Mouse (Mus musculus) left cerebral cortex, postnatal 10 days (tissue): Measurements from ENCODE around the gene Bglap. TPM values are rescaled to one million over a fixed set of nuclear protein-coding genes. Genes with fewer than 3 reads are reported as not detected.
"Not testable (repeated sequence)": the region's sequence is repeated elsewhere in the genome, so short reads cannot be mapped to it uniquely, and the experiment has no call there.

ENCODE experiments used
- DNase-seq, 2 experiments: peaks; one replicate each; pipeline ENCODE4 v3.0.0; 2021 to 2022; ENCODE audit warnings: low spot score in 2 of 2, mixed read lengths in 1 of 2; ENCODE audit errors: extremely low spot score in 1 of 2
- intact Hi-C: fragments of 180-260 bp; cut with DNase I; formaldehyde crosslinking; loops from one replicate; pipeline ENCODE4 v1.15.1; 2025
- total RNA-seq, 2 experiments: library from RNA; stranded (reverse); gene quantifications; 2 replicates each; pipeline ENCODE4 v1.2.3; 2021

Gene Bglap
- 1 to 10 TPM in 1 of 2 experiments, under 1 TPM in 1; 0.95 to 2.6 TPM for total RNA-seq

DNA sequence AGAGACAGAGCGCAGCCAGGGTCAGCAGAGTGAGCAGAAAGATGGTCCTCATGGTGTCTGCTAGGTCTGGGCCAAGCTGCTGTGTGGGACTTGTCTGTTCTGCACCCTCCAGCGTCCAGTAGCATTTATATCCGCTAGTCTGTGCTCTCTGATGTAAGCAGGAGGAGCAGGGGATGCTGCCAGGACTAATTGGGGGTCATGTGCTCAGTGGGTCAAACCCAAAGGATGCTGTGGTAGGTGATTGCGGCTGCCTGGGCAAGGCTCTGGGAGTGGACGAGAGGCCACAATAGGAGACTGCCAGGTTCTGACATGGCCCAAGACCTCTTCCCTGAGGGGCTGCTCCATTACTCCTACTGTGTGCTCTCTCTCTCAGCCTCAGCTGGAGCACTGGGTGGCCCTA is at the start of gene Bglap:
Gene Bglap (minus strand): TSS at position 101 of the 400 bp plus-strand sequence.
- intact Hi-C loops = no loop called here
- DNase-seq = no peak

DNA sequence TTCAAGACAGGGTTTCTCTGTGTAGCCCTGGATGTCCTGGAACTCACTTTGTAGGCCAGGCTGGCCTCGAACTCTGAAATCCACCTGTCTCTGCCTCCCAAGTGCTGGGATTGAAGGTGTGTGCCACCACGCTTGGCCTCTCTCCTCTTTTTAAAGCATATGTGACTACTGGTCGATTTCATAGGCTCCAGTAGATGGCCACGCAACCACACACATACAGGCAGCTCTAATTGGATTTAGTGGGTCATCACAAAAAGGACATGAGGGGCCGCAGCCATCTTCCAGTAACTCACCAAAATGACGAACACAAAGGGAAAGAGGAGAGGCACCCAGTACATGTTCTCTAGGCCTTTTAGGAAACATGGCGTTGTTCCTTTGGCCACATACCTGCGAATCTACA is 44.4 kb upstream of the Bglap start:
- intact Hi-C loops, DNase-seq: not testable (repeated sequence)

DNA sequence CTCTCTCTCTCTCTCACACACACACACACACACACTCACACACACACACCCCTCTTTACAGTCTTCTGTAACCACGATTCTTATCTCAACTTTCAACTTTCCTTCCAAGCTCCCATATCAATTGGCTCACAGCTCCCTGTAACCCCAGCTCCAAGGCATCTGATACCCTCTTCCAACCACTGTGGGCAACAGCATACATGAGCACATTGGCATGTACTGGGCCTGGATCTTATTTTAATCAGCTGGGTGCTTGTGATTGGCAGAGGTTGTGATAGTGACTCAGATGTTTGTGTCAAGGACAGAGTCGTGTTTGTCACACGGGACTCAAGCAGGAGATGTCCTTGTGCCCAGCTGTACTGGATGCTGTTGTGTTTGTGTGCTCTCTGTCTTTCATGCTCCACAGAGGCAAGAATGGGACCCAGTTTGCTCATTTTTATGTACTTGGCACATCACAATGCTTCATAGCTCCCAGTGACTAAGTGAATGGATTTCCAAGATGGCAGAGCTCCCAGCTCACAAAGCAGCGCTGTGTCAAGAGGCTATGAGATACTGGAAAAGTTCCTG is 43.2 kb upstream of the Bglap start:
- intact Hi-C loops = no loop called here
- no peak for DNase-seq

DNA sequence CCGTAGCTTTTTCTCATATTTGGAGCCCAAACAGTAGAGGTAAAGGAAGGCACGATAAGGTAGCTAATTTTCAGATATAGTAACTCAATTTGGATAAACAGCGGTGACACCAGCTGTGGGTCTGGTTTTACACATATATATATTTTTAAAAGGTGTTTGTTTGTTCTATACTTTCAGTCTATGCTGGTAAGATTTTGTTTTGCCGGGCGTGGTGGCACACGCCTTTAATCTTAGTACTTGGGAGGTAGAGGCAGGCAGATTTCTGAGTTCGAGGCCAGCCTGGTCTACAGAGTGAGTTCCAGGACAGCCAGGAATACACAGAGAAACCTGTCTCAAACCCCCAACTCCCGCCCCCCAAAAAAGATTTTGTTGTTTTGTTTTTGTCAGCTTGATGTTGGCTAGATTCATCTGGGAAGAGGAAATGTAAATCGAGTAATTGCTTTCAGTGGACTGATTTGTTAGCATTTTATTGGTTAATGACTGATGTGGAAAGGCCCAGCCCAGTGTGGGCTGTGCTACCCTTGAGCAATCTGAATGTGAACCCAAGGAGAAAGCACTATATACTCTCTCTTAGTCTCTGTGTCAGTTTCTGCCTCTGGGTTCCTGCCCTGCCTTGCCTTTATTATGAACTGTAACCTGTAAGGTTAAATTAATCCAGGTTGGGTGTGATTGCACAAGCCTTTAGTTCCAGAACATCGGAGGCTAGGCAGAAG is 41.6 kb upstream of the Bglap start:
- intact Hi-C loops = no loop called here
- DNase-seq = no peak

DNA sequence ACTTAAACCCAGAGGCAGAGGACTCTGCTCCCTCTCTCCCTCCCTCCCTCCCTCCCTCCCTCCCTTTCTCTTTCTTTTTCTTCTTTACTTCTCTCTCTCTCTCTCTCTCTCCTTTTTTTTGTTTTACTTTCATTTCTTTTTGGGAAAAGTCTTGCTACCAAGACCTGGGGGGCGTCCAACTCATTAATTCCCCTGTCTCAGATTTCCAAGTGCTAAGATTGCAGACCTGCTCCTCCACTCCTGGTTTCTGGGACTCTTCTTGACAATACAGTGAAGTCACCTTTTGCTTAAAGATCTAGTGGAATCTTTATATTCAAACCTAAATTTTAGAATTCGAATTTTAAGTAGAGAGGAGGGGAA is 41.0 kb upstream of the Bglap start:
- DNase-seq = no peak
- intact Hi-C loops = no loop called here

DNA sequence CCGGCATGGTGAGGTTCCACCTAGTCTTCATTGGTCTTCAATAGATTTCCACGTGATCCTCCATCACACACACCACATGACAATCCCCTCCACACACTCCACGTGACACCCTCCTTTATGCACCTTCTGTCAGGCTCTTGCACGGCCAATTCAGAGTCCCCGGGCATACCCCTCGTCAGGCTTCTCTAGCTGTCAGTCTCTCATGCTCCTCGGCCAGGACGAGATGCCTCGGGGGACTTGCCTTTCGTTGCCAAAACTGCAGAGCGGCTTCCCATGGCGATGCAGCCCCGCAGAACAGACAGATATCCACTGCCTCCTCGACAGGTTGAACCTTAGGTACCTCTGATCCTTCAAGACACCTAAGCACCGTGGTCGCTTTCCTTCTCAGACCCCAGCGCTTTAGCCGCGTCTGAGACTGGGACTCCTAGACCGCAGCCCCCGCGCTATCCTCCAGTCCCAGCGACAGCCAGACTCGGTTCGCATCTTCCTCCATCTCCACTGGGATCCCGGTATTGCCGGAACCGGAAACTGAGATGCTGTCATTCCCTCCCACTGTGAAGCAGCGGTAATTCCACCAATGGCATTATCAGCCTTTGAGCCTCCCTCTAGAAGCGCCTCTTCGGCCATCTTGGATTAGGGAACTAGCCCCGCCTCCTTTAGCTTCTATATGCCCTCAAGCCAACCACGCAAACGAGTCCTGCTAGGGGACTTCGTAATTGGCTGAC is 40.5 kb upstream of the Bglap start, which contains the start of gene Slc25a44:
Gene Slc25a44 (minus strand): TSS at position 535 of the 725 bp plus-strand sequence.
- intact Hi-C loops = no loop called here
- DNase-seq = peak; percentile 93 to 97

DNA sequence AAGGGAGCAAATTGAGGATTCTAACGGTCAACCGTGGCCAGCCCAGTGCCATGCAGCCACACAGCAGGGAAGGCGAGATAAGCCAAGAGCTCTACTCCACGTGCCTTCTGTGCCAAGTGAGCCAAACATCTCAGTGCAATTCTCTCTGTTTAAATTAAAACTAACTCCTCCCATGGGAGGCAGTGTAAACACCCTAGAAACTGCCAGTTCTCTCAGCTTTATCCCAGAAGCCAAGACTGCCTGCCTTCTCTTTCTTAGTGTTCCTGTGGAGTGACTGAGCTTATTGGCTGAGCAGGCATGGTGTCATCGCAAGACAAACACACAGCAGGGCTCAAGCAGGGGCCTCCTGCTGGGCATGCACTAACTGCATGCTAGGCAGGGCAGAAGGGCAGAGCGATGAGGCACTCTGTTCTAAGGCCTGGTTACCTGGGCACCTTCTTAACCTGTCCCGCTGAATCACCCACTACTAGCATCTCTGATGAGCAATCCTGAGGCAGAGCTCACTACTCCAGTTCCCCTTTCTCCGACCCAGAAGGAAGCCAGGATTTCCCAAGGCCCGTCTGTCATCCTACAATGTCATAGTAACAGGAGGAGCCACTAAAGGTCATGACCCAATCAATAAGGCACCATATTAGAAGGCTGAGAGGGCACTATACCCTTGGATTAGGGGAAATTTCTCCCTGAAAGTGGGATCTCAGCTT is 37.9 kb upstream of the Bglap start:
- intact Hi-C loops = no loop called here
- no peak for DNase-seq

DNA sequence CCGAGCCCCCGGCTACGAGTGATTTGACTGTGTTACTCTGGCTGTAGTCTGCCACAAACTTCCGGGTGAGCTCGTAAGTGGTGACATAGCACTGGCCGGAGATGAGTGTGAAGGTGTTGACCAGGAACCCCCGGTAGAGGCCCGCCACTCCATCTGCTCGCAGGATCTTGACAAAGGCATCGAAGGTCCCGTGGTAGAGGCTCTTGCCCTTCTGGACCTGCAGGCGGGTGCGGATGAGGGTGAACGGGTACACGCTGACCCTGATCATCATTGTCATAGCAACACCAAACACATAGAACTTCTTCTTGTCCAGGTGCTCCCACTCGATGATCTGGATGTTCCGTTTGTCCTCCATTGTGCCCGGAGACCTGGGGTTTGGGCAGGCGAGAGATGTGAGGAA is 36.5 kb upstream of the Bglap start:
- no peak for DNase-seq
- intact Hi-C loops = no loop called here

DNA sequence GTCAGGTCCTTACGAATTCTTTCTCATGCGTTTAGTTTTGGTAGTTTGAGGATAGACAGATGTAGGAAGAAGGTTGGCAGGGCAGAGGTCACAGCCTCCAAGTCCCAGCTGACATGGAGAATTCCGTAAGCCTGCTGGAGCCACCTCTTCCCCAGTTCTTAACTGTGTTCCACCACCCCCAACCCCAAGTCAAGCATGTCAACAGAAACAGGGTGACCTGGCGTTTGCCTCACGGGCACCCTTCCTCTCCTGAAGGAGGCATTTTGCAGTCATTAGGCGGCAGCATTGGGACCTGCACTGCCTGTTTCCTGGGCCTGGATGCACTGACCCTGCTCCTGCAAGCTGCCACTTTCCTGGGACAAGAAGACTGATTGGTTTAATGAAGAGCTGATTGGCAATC is 33.8 kb upstream of the Bglap start:
- intact Hi-C loops = no loop called here
- no peak for DNase-seq

DNA sequence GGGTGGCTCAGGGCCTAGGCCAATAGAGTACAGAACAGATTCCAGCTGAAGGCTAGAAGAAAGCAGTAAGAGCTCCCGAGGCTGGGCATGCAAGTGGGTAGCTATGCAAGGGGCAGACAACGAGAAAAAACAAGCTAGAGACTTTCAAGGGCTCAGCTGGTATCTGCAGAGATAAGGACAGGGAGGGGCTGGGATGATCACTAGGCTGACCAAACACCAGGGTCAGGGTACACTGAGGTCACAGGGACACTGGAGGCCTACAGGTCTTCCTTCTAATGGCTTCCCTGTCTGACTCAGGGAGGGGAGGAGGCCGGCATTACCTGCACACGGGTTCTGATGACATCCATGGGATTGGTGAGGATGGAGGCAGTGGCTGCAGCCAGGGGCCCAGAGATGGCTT is 31.4 kb upstream of the Bglap start:
- intact Hi-C loops = no loop called here
- DNase-seq = no peak

DNA sequence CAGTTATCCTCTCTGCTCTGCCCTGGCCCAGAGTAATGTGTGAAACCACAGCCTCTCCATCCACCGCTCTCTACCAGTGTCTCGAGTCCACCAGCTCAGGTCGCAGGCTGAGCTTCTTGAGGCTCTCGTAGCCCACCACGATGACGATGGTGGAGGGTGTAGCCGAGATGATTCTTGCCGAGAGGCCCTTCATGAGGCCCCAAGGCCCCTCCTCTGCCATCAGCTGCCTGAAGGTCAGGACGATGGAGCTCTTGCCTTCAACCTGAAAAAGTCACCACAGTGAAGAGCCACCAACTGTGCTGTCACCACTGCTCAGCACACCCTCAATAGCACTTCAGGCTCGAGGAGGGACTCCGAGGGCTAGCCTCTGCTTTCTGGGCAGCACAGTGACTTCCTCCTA is 28.4 kb upstream of the Bglap start:
- no peak for DNase-seq
- intact Hi-C loops = no loop called here

DNA sequence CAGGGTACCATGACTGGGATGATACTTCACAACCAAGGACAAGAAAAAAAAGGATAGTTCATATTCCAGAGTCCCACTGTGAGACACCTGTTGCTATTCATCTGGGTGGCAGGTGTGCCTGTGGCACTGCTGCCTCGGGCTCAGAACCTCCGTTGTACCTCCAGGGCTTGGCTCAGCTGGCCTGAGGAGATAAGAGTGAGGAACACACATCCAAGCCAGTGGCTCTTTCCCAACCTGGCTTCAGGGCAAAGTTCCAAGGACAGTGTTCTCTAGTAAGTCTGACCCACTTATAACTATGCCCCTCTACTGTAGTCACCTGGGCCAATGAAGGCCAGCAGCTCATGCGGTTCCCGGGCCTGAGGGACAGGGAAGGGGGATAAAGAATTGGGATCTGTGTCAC is 27.4 kb upstream of the Bglap start:
- intact Hi-C loops = no loop called here
- DNase-seq = no peak

DNA sequence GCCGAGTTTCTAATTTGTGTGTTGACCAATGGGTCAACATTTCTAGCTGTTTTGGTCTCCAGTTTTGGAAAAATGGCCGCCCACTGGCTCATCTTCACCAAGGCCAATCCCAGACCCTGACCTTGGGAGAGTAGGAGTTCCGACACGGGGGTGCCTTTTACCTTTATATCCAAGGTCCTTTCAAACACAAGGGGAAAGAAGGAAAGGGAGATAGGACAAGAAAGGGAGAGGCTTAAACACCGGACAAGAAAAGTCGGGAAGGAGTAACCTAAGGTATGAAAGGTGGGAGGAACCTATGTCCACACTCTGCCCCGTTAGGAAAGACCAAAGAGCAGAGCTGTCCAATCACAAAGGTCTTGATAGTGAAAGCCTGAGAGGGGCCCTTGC is 26.4 kb upstream of the Bglap start:
- intact Hi-C loops = no loop called here
- no peak for DNase-seq

DNA sequence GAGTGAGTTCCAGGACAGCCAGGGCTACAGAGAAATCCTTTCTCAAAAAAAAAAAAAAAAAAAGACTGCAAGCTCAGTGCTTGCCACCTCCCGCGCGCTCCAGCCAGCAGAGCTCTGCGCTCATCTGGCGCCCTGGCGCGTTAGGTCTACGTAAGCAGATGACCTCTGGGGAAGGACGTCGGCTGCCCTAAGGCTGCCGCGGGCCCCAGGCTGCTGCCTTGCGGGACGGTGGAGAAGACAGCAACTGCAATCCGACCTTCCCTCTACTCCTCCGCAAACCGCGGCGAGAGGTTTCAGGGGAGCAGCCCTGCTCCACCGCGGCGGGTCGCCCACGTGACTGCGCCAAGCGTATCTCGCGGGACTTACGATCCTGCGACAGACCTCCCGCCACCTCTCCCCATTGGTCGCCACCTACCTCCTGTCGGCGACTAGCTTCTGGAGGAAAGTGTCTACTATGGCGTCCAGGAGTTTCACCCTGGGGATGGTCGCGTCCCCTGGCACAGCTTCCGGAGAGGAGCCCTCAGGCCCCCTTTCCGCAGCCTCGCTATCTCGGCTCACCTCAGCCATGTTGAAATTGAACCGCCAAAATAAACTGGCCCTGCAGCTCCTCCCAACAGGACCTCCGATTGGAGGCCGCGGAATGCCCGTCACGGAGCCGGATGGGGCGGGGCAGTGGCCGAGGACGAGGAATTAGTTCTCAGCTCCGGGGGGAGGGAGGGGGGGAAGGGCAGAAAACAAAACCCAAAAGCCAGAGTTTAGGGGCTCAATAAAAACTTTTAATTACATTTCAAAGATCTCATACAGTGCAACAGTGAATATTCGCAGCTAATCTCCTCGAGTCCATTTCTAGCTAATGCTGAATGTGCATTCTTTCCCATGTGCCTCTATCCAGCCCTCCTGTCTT is 25.7 kb upstream of the Bglap start, which contains the start of gene Pmf1:
Gene Pmf1 (minus strand): TSS at position 591 of the 904 bp plus-strand sequence.
- intact Hi-C loops = no loop called here

DNA sequence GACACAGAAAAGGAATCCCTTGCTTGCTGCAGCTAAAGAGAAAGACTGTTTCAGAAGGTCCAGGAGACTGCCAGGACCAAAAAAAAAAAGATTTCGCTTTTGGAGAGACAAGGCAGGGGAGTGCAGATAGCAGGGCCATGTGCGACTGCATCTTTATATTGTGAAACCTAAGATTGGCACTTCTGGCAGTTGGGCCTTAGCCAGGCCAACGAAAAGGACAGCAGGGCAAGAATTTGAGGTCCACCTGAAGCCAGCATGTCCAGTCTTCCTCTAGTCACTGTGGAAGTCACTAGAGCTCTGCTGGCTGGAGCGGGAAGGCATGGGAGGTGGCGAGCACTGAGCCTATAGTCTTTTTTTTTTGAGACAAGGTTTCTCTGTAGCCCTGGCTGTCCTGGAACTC is 24.7 kb upstream of the Bglap start:
- intact Hi-C loops = no loop called here

More for the DNA sequence above, 25.7 kb upstream of the Bglap start, which contains the start of gene Pmf1:
- peak; percentile 82 to 96 for DNase-seq

DNA sequence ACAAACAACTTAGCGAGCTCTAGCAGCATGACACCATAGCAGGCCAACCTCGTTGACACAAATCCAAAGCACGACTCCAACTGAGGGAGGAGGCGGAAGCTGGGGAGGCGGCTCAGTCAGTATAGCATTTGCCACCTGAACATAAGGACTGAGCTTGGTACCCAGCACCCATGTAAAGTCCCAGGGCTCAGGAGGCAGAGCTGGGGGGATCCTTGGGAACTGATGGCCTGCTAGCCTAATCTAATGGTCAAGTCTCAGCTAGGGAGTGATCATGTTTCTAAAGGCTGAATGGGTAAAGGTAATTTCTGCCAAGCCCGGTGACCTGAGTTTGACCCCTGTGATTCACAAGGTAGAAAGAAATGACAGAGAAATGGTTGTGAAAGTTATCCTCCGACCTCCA is 23.3 kb upstream of the Bglap start:
- intact Hi-C loops = loop anchor here (2.0 kb wide), 2 partner anchors 59 to 119 kb away; no protein-coding TSS in a partner anchor
- no peak for DNase-seq

More for the DNA sequence above, 24.7 kb upstream of the Bglap start:
- no peak for DNase-seq

DNA sequence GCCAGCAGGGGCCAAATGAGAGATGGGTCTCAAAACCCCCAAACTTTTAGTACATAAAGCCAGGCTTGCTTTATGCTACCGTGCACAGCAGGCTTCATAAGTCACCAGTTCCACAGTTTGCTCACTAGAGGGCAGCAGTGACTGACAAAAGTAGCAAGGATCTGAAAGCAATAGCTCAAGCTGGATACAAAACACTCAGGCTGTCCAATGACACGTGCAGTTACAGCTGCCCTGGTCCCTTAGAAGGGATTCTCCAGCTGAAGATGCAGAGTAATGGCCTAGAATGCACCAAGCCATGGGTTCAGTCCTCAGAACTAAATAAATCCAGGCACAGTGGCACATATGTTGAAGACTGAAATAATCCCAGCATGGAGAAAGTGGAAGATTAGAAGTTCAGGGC is 22.8 kb upstream of the Bglap start:
- peak; percentile 67 to 75 for DNase-seq

DNA sequence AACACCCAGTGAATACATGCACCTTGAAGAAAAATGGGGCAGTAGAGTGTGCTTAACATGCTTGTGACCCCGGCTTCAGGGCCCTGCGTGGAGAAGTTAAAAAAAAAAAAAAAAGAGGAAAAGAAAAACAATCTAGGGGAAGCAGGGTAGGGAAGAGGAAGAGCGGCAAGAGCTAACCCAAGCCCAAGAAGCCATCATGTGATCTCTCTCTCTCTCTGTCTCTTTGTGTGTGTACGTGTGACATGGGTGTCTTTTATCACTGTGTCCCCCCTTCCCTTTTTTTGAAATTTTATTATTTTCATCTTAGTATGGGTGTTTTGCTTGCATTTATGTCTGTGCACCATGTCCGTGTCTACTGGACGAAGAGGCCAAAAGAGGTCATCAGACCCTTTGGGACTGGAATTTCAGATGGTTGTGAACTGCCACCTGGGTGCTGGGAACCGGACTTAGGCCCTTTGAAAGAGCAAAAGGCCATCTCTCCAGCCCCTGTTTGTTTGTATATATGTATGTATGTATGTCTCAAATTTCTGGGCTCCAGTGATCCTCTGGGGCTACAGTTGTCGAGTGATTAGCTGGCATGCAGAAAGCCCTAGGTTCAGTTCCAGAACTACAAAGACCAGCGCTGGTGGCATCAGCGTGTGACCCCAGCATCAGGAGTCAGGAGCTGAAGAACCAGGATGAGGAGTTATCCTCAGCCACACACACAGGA is 19.4 kb upstream of the Bglap start:
- DNase-seq = no peak
- intact Hi-C loops = no loop called here

More for the DNA sequence above, 22.8 kb upstream of the Bglap start:
- intact Hi-C loops = loop anchor here (2.0 kb wide), 2 partner anchors 60 to 120 kb away; no protein-coding TSS in a partner anchor
